Mouse (Mus musculus) adrenal gland, postnatal 14 days (tissue): Measurements from ENCODE around the gene Ldhd. TPM values are rescaled to one million over a fixed set of nuclear protein-coding genes. Genes with fewer than 3 reads are reported as not detected.

Source experiments
- DNase-seq: peaks from one replicate; pipeline ENCODE4 v3.0.0; 2021; ENCODE audit warnings: mixed read lengths
- total RNA-seq: library from RNA; stranded (reverse); gene quantifications from 2 replicates; pipeline ENCODE4 v1.2.3, GENCODE M21; 2021

Ldhd gene
- total RNA-seq, 1 experiment from 2014 or later: 38.2 TPM

GRCm38 (mm10) chr8:111595712-111596484, 34.3 kb downstream of the Ldhd start:
- DNase-seq: peak; percentile 65

GRCm38 (mm10) chr8:111594951-111595350, 35.2 kb downstream of the Ldhd start:
- DNase-seq: no peak

GRCm38 (mm10) chr8:111594044-111594840, 35.9 kb downstream of the Ldhd start:
- no peak for DNase-seq

- DNase-seq: no peak
These were observed 37.7 kb downstream of the Ldhd start for GRCm38 (mm10) chr8:111592390-111592910.

- DNase-seq: no peak
These were observed 39.0 kb downstream of the Ldhd start for GRCm38 (mm10) chr8:111591176-111591575.

- DNase-seq: no peak
These were observed 40.0 kb downstream of the Ldhd start for GRCm38 (mm10) chr8:111590214-111590613.

- DNase-seq: no peak
These were observed 41.8 kb downstream of the Ldhd start for GRCm38 (mm10) chr8:111588336-111588735.

- DNase-seq: no peak
These were observed 42.6 kb downstream of the Ldhd start for GRCm38 (mm10) chr8:111587545-111588094.

GRCm38 (mm10) chr8:111584946-111585345, 45.2 kb downstream of the Ldhd start:
- peak; percentile 22 for DNase-seq

- DNase-seq: no peak
These were observed 47.8 kb downstream of the Ldhd start for GRCm38 (mm10) chr8:111582386-111582785.

GRCm38 (mm10) chr8:111580306-111580705, 49.9 kb downstream of the Ldhd start:
- no peak for DNase-seq

GRCm38 (mm10) chr8:111579318-111579717, 50.9 kb downstream of the Ldhd start:
- DNase-seq: no peak

GRCm38 (mm10) chr8:111577880-111578533, 52.2 kb downstream of the Ldhd start:
- no peak for DNase-seq

- no peak for DNase-seq
These were observed 53.7 kb downstream of the Ldhd start for GRCm38 (mm10) chr8:111576501-111576900.

- DNase-seq: no peak
These were observed 54.7 kb downstream of the Ldhd start for GRCm38 (mm10) chr8:111575492-111575891.

GRCm38 (mm10) chr8:111574016-111574415, 56.2 kb downstream of the Ldhd start:
- no peak for DNase-seq

Other genes starting within 250 kb of the Ldhd start
- gene Fa2h, start 236.6 kb downstream of the Ldhd start, total RNA-seq: 2.0 and 3.0 TPM in 2 replicates
- 12.0 and 15.4 TPM in 2 replicates for gene Wdr59, start 108.3 kb downstream of the Ldhd start, total RNA-seq
- 44.3 and 47.7 TPM in 2 replicates for gene Znrf1, start 94.3 kb downstream of the Ldhd start, total RNA-seq
- gene Zfp1, start 13.0 kb upstream of the Ldhd start, total RNA-seq: 9.2 and 11.2 TPM in 2 replicates
- gene Ctrb1, start 60.6 kb upstream of the Ldhd start, total RNA-seq: 0.41 TPM in 1 of 2 replicates, not detected in the other
- gene Bcar1, start 113.4 kb upstream of the Ldhd start, total RNA-seq: 59.6 and 67.1 TPM in 2 replicates
- gene Cfdp1, start 223.9 kb upstream of the Ldhd start, total RNA-seq: 82.4 and 83.1 TPM in 2 replicates
- 5.8 and 6.5 TPM in 2 replicates for gene Tmem170, start 246.4 kb upstream of the Ldhd start, total RNA-seq